Mouse (Mus musculus): Measurements from ENCODE around the gene Utp20.
A peak's percentile ranks its signal among the peaks of the same experiment; 100 is the strongest.
"Not testable (repeated sequence)": the region's sequence is repeated elsewhere in the genome, so short reads cannot be mapped to it uniquely, and the experiment has no call there.

The Utp20 gene

DNA sequence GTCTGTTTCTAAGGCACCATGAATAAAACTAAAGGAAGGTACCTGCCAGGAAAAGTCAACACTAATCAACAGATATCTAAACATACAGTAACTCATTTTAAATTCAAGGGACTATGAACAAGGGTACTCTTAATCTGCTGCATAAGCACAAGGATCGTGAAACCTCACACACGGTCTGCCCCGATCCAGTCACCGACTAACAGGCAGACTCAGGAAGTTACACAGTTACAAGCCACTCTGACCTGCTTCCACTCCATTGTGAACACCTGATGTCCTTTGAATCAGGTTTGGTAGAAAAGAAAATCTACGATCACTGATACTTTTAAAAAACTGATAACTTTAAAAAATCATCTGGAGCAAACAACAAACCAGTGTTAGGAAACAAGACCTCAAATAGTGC lies 42.7 kb downstream of the Utp20 start:
- no peak for DNase-seq (ENCODE audit: low spot score)

DNA sequence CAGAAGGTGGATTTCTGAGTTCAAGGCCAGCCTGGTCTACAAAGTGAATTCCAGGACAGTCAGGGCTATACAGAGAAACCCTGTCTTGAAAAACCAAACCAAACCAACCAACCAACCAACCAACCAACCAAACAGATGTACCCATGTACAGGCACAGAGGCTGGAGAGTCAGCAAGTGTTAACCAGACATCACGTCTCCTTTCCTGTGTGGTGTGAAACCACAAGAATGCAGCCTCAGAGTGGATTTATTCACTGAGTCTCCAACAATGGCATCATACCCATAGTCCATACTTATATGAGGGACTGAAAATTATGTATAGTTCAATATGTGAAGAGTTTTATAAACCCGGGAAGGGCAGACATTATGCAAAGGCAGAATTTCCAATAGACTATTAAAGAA lies 43.5 kb downstream of the Utp20 start:
- DNase-seq (ENCODE audit: low spot score) = not testable (repeated sequence)

- DNase-seq (ENCODE audit: low spot score) = no peak
These were observed 45.9 kb downstream of the Utp20 start for GRCm38 (mm10) chr10:88780716-88781115.

DNA sequence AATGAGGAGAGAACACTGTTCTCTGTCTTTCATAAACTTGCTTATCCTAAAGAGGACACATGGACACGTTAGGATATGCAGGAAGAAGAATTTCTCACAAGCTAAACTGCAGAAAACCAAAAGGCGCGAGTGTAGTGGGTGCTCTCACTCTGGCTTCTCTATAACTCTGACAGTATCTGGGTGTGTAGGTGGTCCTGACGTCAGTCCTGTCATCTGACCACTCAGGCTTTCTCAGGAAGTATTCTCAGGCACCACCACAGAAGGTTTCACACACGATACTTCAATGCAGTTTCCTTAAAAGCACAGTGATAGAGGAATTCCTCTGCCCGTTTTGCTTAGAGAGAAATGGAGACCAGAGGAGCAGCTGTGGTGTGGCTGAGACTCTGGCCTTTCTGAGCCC lies 50.4 kb downstream of the Utp20 start:
- DNase-seq (ENCODE audit: low spot score) = no peak

DNA sequence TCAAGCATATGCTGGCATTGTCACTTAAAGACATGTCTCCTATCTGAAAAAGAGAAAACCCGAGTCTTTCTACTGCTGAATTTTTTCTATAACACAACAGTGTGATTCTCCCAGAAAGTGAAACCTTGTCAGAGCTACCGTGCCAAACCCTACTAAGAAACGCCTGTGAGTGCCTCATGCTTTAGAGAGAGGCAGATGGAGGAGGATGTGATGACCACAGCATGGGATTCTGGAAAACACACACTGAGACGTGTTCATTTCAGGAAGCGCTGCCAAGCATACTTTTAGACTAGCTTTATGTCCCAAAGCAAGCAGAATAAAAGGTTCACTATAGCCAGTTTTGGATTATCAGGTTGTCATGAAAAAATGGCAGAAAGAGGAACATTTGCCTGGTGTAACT lies 53.6 kb downstream of the Utp20 start:
- DNase-seq (ENCODE audit: low spot score) = not testable (repeated sequence)

DNA sequence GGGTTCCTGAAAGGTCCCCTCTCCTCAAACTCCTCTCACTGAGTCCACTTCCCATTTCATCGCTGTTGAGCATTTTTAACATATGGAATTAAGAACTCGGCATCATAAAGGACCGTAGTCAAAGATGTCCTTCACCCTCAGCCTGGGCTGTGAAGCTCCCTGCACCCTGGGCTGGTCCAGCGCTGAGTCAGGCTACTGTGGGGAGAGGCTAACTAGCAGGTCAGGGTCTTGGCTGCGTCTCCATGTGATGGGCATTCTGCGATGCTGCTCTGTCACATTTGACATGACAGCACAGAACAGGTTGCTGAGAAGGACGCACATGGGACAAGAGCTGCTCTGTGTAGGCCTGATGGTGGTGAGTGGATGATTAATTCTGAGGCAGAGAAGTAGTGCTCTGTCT lies 56.9 kb downstream of the Utp20 start:
- no peak for DNase-seq (ENCODE audit: low spot score)

DNA sequence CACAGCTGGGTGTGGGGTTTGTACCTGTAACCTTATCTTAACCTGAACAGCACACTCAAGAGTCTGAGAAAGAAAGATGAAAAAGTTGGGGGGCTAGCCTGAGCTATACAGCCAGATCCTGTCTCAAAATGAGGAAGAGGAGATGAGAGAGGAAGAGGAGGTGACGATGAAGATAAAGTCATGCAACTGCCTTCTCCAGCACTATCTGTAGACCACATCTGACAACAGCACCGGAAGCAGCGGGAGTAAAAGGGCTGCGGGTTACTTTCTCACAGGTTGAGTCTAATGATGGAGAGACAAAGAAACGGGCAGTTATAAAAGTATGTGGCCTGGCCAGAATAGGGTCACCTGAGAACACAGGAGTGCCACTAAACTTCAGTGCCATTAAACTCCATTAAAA lies 57.6 kb downstream of the Utp20 start:
- DNase-seq (ENCODE audit: low spot score) = no peak

- no peak for DNase-seq (ENCODE audit: low spot score)
These were observed 61.0 kb downstream of the Utp20 start for GRCm38 (mm10) chr10:88765431-88766142.

GRCm38 (mm10) chr10:88761524-88762212 lies 64.9 kb downstream of the Utp20 start:
- DNase-seq (ENCODE audit: low spot score) = no peak

GRCm38 (mm10) chr10:88741426-88741825 lies 85.2 kb downstream of the Utp20 start:
- no peak for DNase-seq (ENCODE audit: low spot score)

- no peak for DNase-seq (ENCODE audit: low spot score)
These were observed 85.8 kb downstream of the Utp20 start for GRCm38 (mm10) chr10:88740781-88741180.

DNA sequence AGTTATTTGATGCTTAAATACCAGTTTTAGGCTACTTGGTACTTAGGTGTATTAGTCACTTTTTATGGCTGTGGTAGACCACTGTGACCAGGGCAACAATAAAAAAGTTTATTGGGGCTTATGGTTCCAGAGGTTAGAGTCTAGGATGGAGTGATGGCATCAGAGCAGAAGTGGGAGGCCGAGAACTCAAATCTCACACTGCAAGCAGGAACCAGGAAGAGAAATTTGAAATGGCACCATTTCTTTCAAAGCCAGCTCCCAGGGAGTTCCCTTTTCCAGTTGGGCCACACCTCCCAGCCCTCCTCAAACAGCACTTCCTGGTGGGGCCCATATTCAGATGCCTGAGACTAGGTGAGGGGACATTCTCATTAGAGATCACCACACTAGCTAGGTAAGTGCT lies 86.8 kb downstream of the Utp20 start:
- no peak for DNase-seq (ENCODE audit: low spot score)

DNA sequence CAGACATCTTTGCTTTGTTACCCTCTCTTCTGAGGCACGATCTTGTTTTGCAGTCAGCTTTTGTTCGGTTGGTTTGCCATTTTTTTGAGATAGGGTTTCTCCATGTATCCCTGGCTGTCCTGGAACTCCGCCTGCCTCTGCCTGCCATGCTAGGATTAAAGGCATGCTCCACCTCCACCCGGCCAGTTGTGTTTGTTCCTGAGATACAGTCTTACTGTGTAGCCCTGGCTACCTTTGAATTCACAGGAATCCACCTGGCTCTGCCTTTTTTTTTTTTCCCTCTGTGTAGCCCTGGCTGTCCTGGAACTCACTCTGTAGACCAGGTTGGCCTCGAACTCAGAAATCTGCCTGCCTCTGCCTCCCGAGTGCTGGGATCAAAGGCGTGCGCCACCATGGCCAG lies 87.5 kb downstream of the Utp20 start:
- DNase-seq (ENCODE audit: low spot score) = not testable (repeated sequence)

DNA sequence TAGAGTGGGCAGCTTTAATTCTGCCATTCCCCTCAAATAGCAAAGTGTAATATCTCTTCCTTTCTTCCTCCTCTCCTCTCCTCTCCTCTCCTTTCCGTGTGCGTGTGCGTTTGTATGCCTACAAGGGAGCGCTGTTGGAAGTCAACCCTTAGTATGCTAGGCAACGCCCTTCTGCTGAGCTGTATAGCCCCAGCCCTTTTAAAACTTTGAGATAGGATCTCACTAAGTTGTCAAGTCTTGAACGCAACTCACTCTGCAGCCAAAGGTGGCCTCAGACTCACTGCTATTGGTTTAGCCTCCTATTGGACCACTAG lies 94.3 kb downstream of the Utp20 start:
- DNase-seq (ENCODE audit: low spot score) = no peak

DNA sequence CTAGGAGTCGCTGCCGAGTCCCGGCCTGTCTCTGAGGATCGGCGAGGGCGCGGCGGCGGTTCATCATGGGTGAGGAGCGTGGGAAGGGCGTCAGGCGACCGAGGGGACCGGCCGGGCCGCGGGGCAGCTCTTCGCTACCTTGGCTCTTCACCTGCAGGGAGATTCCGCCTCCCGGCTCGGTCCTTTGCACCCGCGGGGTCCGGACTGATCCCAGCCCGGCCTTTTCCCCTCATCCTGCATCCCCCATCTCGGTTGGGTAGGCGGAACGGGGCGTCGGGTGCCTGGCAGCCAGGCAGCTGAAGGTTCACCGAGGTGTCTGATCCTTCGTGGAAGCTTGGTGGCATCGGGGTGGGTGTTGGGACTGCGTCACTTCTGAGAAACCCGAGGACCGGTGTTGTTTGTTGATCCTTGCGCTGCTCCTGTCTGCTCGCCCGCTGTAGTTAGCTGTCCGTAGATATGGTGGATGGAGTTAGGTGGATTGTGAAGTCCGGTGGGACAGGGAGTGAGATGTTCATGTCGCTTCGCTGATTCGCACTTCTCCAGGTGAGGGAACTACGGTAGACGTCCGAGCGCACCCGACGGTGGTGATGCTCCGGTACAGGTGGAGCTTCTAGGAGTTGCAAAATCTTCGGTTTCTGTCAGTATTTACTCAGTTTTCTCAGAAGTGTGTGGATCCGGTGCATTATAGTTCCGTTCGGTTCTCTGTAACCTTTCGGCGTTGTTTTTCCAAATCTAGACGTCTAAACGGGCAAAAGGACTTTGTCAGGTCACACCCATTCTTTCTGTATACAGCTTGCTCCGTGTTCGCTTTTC lies 94.9 kb downstream of the Utp20 start:
- no peak for DNase-seq (ENCODE audit: low spot score)

- peak; percentile 73 for DNase-seq (ENCODE audit: low spot score)
These were observed 95.8 kb downstream of the Utp20 start, which contains the start of gene Arl1 for GRCm38 (mm10) chr10:88730571-88731495. Arl1 (plus strand) TSS chr10:88730858.

DNA sequence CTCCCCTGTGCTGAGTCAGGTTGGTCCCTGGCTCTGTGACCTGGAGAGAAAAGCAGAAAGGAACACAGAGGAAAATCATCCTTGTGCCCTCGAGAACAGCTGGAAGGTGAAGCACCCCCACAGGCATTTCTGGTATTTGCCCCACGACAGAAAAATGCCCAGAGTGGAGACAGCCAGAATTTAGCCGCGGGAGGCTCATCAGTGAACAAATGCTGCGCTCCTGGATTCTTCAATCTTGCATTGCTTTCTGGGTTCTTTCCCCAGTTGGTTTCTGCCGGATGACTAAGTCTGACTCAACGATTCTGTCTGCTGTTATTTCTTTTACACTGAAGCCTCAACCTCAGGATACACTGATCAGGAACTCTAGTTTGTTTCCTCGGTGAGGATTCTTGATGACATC lies 98.4 kb downstream of the Utp20 start:
- no peak for DNase-seq (ENCODE audit: low spot score)

DNA sequence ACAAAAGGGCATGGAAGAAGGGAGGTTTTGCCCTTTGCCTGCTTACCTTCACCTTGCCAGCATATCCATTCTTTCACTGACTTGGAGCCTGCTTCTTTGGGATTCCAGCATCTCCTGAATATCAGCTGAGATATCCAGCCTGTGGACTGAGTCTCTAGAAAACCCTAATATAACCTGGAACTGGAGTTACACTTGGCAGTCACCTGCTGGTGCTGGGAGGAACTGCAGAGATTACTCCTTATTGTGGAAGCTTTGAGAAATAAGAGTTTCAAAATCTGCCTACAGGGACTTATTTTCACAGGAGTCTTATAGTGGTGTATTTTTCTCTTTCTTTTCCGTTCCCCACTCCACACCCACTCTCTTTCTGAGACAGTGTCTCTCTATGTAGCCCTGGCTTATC lies 99.5 kb downstream of the Utp20 start:
- DNase-seq (ENCODE audit: low spot score) = no peak

DNA sequence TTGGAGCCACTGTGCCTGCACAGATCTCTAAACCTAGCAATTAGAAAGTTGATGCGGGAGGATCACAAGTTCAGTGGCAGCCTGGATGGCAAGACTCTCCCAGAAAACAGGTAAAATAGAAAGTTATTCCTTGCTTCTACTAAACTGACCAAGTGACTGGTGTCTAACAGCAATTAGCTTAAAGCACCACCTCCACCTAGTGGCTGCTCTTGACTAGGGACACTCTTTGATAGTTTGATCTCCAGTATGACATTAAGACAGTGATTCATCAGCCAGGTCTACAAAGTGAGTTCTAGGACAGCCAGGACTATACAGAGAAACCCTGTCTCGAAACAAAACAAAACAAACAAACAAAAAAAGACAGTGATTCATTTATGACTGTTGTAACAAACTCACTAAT lies 101.3 kb downstream of the Utp20 start:
- DNase-seq (ENCODE audit: low spot score) = no peak

DNA sequence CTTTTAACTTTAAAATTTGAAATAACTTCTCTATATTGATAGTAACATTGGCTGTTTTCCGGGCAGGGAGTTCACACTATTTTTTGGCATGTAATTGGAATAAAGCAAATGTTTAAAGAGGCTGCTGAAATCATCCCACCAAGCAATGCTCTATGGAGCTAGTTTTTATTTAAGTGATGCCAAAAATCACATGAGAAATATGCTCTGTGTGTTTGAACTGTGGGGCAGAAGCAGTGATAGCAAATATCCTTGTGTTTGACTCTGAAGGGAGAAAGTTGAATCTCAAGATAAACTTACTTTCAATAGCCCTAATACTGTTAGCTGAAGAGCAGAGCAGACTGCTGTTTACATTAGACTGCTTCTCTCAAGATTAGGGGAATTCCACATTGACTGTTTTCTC lies 107.0 kb downstream of the Utp20 start:
- DNase-seq (ENCODE audit: low spot score) = no peak

GRCm38 (mm10) chr10:88717756-88718025 lies 108.9 kb downstream of the Utp20 start:
- no peak for DNase-seq (ENCODE audit: low spot score)
